Mouse (Mus musculus) layer of hippocampus, postnatal 25 days (tissue): Measurements from ENCODE around the gene Gdf3. TPM values are rescaled to one million over a fixed set of nuclear protein-coding genes. Genes with fewer than 3 reads are reported as not detected.

Experiments
- DNase-seq, 2 experiments: peaks; one replicate each; pipeline ENCODE4 v3.0.0; 2022; ENCODE audit warnings: mixed read lengths in 2 of 2, low spot score in 1 of 2; ENCODE audit errors: extremely low spot score in 1 of 2
- total RNA-seq, 2 experiments: library from RNA; stranded (reverse); gene quantifications; 2 replicates each; pipeline ENCODE4 v1.2.3; 2021

Gdf3 gene
- total RNA-seq, 2 experiments from 2014 or later = not detected

DNA sequence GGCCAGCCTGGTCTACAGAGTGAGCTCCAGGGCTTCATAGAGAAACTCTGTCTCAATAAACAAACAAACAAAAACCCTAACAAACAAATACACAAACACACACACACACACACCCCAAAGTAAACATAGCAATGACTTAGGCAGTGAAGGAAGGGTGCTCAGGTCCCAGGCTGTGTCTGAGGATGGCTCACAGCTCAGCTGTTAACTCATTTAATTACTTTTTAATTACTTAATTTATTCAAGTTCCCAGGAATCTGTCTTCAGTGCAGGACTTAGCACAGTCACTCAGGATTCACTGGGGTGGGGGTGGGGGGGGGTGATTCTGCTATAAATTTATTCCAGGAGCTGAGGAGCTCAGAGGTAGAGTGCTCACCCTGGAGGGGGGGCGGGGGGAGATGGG, 40.1 kb downstream of the Gdf3 start:
- DNase-seq = no peak

GRCm38 (mm10) chr6:122569113-122569512, 40.8 kb downstream of the Gdf3 start:
- no peak for DNase-seq

DNA sequence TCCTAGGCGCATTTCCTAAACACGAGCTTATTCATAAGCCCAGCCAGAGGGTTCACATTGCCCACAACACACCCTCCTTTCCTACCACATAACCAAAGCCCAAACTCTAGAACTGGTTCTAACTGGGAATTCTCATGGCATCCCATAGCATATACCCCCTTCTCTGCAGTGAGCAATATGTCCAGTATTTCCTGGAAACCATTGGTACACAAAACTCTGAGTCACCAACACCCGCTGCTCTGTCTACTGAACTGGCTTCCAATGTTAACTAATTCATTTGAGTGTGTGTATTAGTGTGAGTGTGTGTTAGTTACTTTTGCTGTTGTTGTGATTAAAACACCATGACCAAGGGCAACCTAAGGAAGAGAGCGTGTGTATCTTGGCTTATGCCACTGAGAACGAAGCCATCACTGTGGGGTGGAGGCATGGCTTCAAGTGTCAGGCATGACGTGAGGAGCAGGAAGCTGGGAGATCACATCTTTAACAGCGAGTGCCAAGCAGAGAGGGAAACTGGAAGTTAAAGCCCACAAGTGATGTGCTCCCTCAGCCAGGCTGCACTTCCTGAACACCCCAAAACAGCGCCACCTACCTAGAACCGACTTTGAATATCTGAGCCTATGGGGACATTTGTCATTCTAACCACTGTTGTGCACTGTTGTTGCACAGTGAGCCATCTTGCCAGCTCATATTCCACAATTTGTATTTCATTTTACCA, 44.7 kb downstream of the Gdf3 start:
- no peak for DNase-seq

GRCm38 (mm10) chr6:122562463-122562862, 47.4 kb downstream of the Gdf3 start:
- peak; percentile 20 to 76 for DNase-seq

GRCm38 (mm10) chr6:122561005-122561404, 48.9 kb downstream of the Gdf3 start:
- no peak for DNase-seq

GRCm38 (mm10) chr6:122560427-122560826, 49.5 kb downstream of the Gdf3 start:
- peak; percentile 52 to 74 for DNase-seq

DNA sequence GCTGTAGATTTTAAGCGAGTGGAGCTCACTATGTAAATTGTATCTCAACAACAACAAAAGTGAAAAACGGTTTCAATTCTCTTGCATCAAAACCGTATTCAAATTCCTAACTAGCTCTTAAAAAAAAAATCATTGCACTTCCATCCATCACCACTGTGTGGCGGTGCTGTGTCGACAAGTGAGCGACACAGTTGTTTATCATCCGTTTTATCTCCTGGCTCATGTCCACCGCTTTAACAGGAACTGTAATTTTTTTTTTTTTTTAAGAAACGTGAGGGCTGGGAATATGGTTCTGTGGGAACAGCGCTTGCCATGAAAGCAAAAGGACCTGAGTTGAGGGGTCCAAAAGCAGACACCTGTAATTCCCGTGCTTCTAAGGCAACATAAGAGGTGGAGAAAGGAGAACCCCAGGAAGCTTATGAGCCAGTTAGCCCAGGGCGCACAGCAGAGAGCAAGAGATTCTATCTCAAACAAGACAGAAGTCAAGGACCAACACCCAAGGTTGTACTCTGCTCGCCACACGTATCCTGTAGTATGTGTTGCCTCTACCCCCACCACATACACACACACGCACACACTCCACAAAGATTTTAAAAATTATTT, 52.8 kb downstream of the Gdf3 start:
- peak; percentile 52 to 88 for DNase-seq

Other genes starting within 250 kb of the Gdf3 start
- gene Rimklb, start 111.3 kb downstream of the Gdf3 start, total RNA-seq = 10 to 100 TPM; 81.8 to 84.1 TPM
- gene Mfap5, start 104.2 kb downstream of the Gdf3 start, total RNA-seq = under 1 TPM in 1 of 2 experiments, not detected in 1; 0.23 TPM
- not detected for gene Aicda, start 56.3 kb downstream of the Gdf3 start, total RNA-seq
- gene Apobec1, start 7.6 kb downstream of the Gdf3 start, total RNA-seq = 1 to 10 TPM; 1.7 to 2.9 TPM
- not detected for gene Dppa3, start 16.3 kb upstream of the Gdf3 start, total RNA-seq
- gene Nanog, start 97.4 kb upstream of the Gdf3 start, total RNA-seq = not detected
- 100 to 1,000 TPM; 115 to 119 TPM for gene Slc2a3, start 191.6 kb upstream of the Gdf3 start, total RNA-seq
- 10 to 100 TPM; 27.5 to 29.0 TPM for gene Foxj2, start 209.8 kb upstream of the Gdf3 start, total RNA-seq
- 1 to 10 TPM in 1 of 2 experiments, under 1 TPM in 1; 0.62 to 1.2 TPM for gene C3ar1, start 246.1 kb upstream of the Gdf3 start, total RNA-seq